Mouse (Mus musculus) neural tube, embryonic 13.5 days (tissue): ENCODE measurements around the gene Zc3h6. TPM values are rescaled to one million over a fixed set of nuclear protein-coding genes. Genes with fewer than 3 reads are reported as not detected.
A peak's percentile ranks its signal among the peaks of the same experiment; 100 is the strongest.

Experiments
- ATAC-seq: fragments of 200-750 bp; cut with Nextera tagmentation; 2 replicates; pipeline ENCODE4 v1.8.0; 2017; ENCODE audit warnings: low read depth, mild to moderate bottlenecking, moderate TSS enrichment, moderate library complexity
- H3K27ac ChIP-seq: fragments of 300-500 bp; sonication (generic); replicated peaks from 2 replicates; pipeline ENCODE4 v1.5.1; 2015; ENCODE audit warnings: moderate library complexity, mild to moderate bottlenecking, inconsistent platforms
- H3K27me3 ChIP-seq: fragments of 300-500 bp; sonication (generic); 2 replicates; pipeline ENCODE4 v1.6.1; 2015; ENCODE audit warnings: mild to moderate bottlenecking, inconsistent platforms
- H3K36me3 ChIP-seq: fragments of 300-500 bp; sonication (generic); 2 replicates; pipeline ENCODE4 v1.6.1; 2015; ENCODE audit warnings: mild to moderate bottlenecking, inconsistent platforms
- H3K4me1 ChIP-seq: fragments of 300-500 bp; sonication (generic); replicated peaks from 2 replicates; pipeline ENCODE4 v1.6.1; 2015; ENCODE audit warnings: inconsistent platforms
- H3K4me2 ChIP-seq: fragments of 300-500 bp; sonication (generic); 2 replicates; pipeline ENCODE4 v1.6.1; 2015; ENCODE audit warnings: inconsistent platforms, mild to moderate bottlenecking, moderate library complexity
- H3K4me3 ChIP-seq: fragments of 300-500 bp; sonication (generic); 2 replicates; pipeline ENCODE4 v1.5.1; 2015; ENCODE audit warnings: mild to moderate bottlenecking, inconsistent platforms
- H3K9ac ChIP-seq: fragments of 300-500 bp; sonication (generic); 2 replicates; pipeline ENCODE4 v1.6.1; 2015; ENCODE audit warnings: moderate library complexity, mild to moderate bottlenecking, inconsistent platforms
- H3K9me3 ChIP-seq: fragments of 300-500 bp; sonication (generic); 2 replicates; pipeline ENCODE4 v1.6.1; 2016; ENCODE audit warnings: inconsistent platforms
- WGBS: fragments of 180-500 bp; shearing (Covaris S2); methylation state at CpG from one replicate; pipeline ENCODE4 v1.1.7; 2015; 5-methylcytosine and 5-hydroxymethylcytosine counted together
- microRNA-seq: library from miRNA; unstranded; fragments of <30 nt; microRNA quantifications from one replicate; pipeline ENCODE4, GENCODE M21; 2016
- polyA plus RNA-seq: library from polyadenylated mRNA; unstranded; fragments of >200 nt; fragmentation: Nextera tagmentation; extraction: Ambion mirVana; gene quantifications from 2 replicates; pipeline ENCODE4 v1.2.1, GENCODE M21; 2015

Zc3h6 gene
- polyA plus RNA-seq, 1 experiment from 2014 or later, result 3.7 TPM

DNA sequence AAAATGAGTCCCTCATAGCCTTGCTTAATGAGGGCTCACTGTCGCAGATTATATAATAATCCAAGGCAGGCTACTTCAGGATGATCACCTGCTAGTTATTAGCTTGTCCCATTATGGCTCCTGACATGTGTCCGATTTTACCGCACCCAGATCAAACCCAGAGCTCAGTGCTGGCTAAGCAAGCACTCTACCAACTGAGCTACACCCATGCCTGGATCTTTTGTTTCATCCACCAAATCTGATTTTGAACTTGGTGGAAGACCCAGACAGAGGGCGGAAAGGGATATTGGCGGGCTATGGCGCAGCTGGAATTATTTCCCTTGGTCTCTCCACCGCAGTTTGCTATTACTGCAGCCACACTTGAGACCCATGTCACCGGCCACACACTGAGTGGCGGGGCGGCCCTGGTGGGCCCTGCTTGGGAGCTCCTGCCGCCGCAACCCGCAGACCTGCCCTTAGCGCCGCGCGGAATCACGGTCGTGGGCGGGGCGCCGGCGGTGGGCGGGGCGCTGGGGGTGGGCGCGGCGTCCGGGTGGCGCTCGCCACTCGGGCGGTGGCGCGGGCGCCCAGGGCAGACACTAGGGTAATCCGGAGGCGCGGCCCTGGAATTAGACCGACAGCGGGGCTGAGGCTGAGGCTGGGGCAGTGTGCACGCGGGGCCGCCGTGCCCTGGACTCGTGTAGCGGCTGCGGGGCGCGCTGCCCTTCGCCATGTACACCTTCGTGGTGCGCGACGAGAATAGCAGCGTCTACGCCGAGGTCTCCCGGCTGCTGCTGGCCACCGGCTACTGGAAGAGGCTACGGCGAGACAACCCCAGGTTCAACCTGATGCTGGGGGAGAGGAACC, 98.5 kb downstream of the Zc3h6 start, which contains the start of gene Ttl:
Gene Ttl (plus strand): TSS at position 506 of the 846 bp plus-strand sequence.
- under 1% methylated on average over 62 of the region's 62 CpGs for WGBS
- no peaks in the 10 kb centered on the region for H3K9me3 ChIP-seq
- peak; percentile 96 for ATAC-seq
- H3K36me3 ChIP-seq, result peaks cover 9% of the 10 kb centered on the region; the same call in 1 of the 2 replicates
- peak within 1 kb of the TSS; percentile 79 for H3K4me2 ChIP-seq
- peak within 1 kb of the TSS; percentile 88 for H3K27ac ChIP-seq
- peak within 1 kb of the TSS; percentile 93 for H3K4me3 ChIP-seq
- peak within 1 kb of the TSS; percentile 94 for H3K9ac ChIP-seq
- H3K4me1 ChIP-seq, result peaks cover 44% of the 10 kb centered on the region
- H3K27me3 ChIP-seq, result no peaks in the 10 kb centered on the region

DNA sequence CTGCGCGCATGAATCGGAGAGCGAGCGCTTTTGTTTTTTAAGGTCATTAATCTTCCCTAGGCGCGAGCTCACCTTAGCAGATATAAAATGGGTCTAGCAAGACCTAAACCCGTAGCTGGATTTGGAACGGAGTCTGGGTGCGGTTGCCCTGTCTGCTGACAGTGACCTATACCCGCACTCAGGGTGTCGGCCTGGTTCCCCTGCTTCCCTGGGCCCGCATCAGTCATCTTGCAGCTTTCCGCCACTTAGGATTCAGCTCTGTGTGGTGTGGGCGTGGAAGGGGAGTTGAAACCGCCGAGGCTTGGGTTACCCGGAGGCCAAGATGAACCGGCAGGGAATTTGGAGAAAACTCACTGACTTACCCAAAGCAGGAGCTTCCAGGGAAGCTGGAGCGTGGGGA, 99.1 kb downstream of the Zc3h6 start:
- 0% methylated on average over 20 of the region's 20 CpGs for WGBS
- peak overlapping the region; percentile 79 for H3K4me2 ChIP-seq
- H3K9me3 ChIP-seq, result no peaks in the 10 kb centered on the region
- H3K27ac ChIP-seq, result peak overlapping the region; percentile 88
- no peaks in the 10 kb centered on the region for H3K27me3 ChIP-seq
- peak; percentile 81 for ATAC-seq
- H3K9ac ChIP-seq, result peak overlapping the region; percentile 94
- peaks cover 44% of the 10 kb centered on the region for H3K4me1 ChIP-seq
- peak overlapping the region; percentile 93 for H3K4me3 ChIP-seq
- H3K36me3 ChIP-seq, result peaks cover 10% of the 10 kb centered on the region; the same call in 1 of the 2 replicates

Small RNA genes within 50 kb of the gene (microRNA-seq; reads per million reads assigned to microRNA genes)
- not detected for gene Gm22859

Other genes starting within 250 kb of the Zc3h6 start
- gene Tmem87b, start 149.3 kb upstream of the Zc3h6 start, polyA plus RNA-seq, result 35.6 and 37.4 TPM in 2 replicates
- gene Fbln7, start 104.4 kb upstream of the Zc3h6 start, polyA plus RNA-seq, result 1.9 and 2.7 TPM in 2 replicates
- gene Zc3h8, start 23.3 kb upstream of the Zc3h6 start, polyA plus RNA-seq, result 9.4 and 10.9 TPM in 2 replicates
- gene Gm10762, start 323 bp downstream of the Zc3h6 start, polyA plus RNA-seq, result 22.2 and 24.2 TPM in 2 replicates
- 0.84 and 0.96 TPM in 2 replicates for gene Vinac1, start 80.8 kb downstream of the Zc3h6 start, polyA plus RNA-seq
- gene Ttl, start 98.5 kb downstream of the Zc3h6 start, polyA plus RNA-seq, result 32.4 and 33.1 TPM in 2 replicates
- 17.2 and 18.5 TPM in 2 replicates for gene Polr1b, start 133.6 kb downstream of the Zc3h6 start, polyA plus RNA-seq
- 25.7 and 27.9 TPM in 2 replicates for gene Chchd5, start 162.3 kb downstream of the Zc3h6 start, polyA plus RNA-seq
- 43.2 and 48.9 TPM in 2 replicates for gene Slc20a1, start 231.4 kb downstream of the Zc3h6 start, polyA plus RNA-seq